Mouse (Mus musculus) cerebral cortex, adult 2 months (tissue): ENCODE results near the gene Cyp2w1.

Experiments
- WGBS: fragments of 180-500 bp; shearing (Covaris S2); methylation state at CpG from one replicate; pipeline ENCODE4 v1.1.7; 2018; 5-methylcytosine and 5-hydroxymethylcytosine counted together

Gene Cyp2w1

DNA sequence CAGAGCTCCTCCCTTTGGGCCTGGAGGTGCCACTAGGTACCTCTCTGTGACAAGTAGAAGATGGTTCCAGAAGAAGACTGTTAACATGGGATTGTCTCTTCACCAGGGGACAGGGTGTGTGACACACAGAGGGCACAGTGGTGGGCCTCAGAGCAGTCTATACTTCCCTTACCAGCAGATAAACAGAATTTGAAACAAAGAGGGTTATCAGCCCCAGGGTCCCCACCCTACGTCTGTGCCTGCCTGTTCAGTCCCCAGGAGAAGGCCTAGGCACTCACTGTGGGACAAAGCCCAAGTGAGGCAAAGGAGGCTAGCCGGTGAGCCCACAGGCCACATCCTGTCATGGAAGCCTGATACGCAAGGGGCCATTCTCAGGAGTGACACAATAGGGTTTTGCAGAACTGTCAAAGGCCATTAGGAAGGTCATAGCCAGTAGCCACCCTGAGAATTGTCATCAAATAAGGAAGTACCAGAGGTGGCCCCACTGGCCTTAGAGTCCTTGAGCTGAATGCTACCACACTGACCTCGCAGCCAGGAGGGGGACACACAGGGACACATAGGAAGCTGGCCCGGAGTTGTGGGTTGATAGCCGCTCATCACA lies 52.5 kb downstream of the Cyp2w1 start, which contains the start of gene C130050O18Rik:
Gene C130050O18Rik, plus strand, starts transcription at position 480 of the 601 bp plus-strand sequence.
- 89% methylated on average over 6 of the region's 6 CpGs for WGBS

DNA sequence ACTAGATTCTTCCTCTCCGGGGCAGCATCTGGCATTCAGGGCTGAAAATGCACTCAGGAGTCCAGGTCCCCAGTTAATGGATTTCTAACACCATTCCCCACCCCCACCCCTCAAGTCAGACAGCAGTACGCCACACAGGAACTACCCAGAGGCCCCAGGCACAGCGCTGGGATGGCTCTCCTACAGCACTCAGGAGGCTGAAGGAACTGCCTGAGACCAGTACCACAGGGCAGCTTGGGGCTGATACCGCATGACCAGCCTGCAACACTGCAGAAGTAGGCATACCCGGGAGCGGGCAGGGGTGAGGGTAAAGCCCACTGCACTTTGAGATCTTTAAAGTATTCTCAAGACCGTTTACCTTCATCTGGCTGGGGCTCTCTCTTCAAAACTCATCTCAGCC lies 53.1 kb downstream of the Cyp2w1 start:
- 90% methylated on average over 7 of the region's 7 CpGs for WGBS

DNA sequence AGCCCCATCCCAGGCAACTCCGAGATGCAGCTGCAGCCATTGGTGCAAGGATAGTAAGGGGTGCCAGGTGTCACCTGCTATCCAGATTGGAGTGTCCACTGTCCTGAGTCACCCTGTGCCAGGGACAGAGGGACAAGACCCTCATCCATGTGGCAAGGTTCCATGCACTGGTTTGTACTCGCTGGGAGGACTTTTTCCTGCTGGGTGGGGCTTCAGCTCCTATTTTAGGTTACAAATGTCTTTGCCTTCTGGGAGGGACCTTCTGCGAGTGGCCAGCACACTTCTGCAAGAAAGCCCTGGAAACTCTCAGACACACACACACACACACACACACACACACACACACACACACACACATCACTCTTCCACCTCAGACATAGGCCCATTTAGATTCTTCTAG lies 53.5 kb downstream of the Cyp2w1 start:
- WGBS = 71% methylated on average over 3 of the region's 3 CpGs
